Mouse (Mus musculus) spleen, adult 2 months (tissue): ENCODE measurements around the gene Snrnp70. TPM values are rescaled to one million over a fixed set of nuclear protein-coding genes. Genes with fewer than 3 reads are reported as not detected.
"Not testable (repeated sequence)": the region's sequence is repeated elsewhere in the genome, so short reads cannot be mapped to it uniquely, and the experiment has no call there.

Experiments
- DNase-seq, 2 experiments: peaks; one replicate each; pipeline versions ENCODE4 v3.0.0 to v3.0.0-alpha.2; 2012 to 2021; ENCODE audit warnings: low spot score in 2 of 2, low read depth in 1 of 2
- H3K27ac ChIP-seq: fragments of 200-500 bp; 2 replicates; pipeline ENCODE4 v1.5.1; 2012; ENCODE audit warnings: low read length, inconsistent platforms; ENCODE audit not compliant: insufficient read depth
- H3K27me3 ChIP-seq: fragments of 200-500 bp; 2 replicates; pipeline ENCODE4 v1.6.1; 2012; ENCODE audit warnings: mild to moderate bottlenecking, moderate library complexity, low read length, inconsistent platforms; ENCODE audit not compliant: control insufficient read depth, insufficient read depth
- H3K36me3 ChIP-seq: fragments of 200-500 bp; 2 replicates; pipeline ENCODE4 v1.6.1; 2012; ENCODE audit warnings: mild to moderate bottlenecking, low read length, inconsistent platforms; ENCODE audit not compliant: control insufficient read depth, insufficient read depth
- H3K4me1 ChIP-seq: fragments of 200-500 bp; 2 replicates; pipeline ENCODE4 v1.6.1; 2011; ENCODE audit warnings: inconsistent platforms; ENCODE audit not compliant: control insufficient read depth, insufficient read depth, insufficient read length
- H3K4me3 ChIP-seq: fragments of 200-500 bp; 2 replicates; pipeline ENCODE4 v1.5.1; 2011; ENCODE audit warnings: mild to moderate bottlenecking, inconsistent platforms; ENCODE audit not compliant: insufficient read depth, insufficient read length; ENCODE audit errors: extremely low read depth
- CTCF ChIP-seq: fragments of 200-500 bp; IDR thresholded peaks from 2 replicates; pipeline ENCODE4 v1.5.1; 2011; ENCODE audit warnings: mild to moderate bottlenecking, inconsistent platforms; ENCODE audit not compliant: insufficient read depth, insufficient read length, insufficient replicate concordance; ENCODE audit errors: extremely low read depth
- POLR2A ChIP-seq: fragments of 200-500 bp; IDR thresholded peaks from 2 replicates; pipeline ENCODE4 v1.6.1; 2011; ENCODE audit warnings: low read depth, low read length, inconsistent platforms
- WGBS: fragments of 180-500 bp; shearing (Covaris S2); methylation state at CpG from one replicate; pipeline ENCODE4 v1.1.7; 2018; 5-methylcytosine and 5-hydroxymethylcytosine counted together
- polyA plus RNA-seq: library from polyadenylated mRNA; depleted of rRNA; stranded (reverse); fragments of >200 nt; gene quantifications from 2 replicates; pipeline ENCODE4 v1.2.3, GENCODE M21; 2012

Gene Snrnp70
- polyA plus RNA-seq, 1 experiment, result 273 TPM

GRCm38 (mm10) chr7:45366652-45367019 lies 28.9 kb downstream of the Snrnp70 start, which contains the start of gene Ppfia3:
Ppfia3 (minus strand) TSS chr7:45367019.
- TF ChIP-seq POLR2A (no peak), CTCF (no peak)
- peak within 1 kb of the TSS; percentile 71 for H3K4me3 ChIP-seq
- peaks cover 17% of the 10 kb centered on the region for H3K4me1 ChIP-seq
- H3K27ac ChIP-seq, result peak within 1 kb of the TSS; percentile 69; the same call in 1 of the 2 replicates
- DNase-seq, result no peak
- no peaks in the 10 kb centered on the region for H3K36me3 ChIP-seq
- H3K27me3 ChIP-seq, result peaks cover 20% of the 10 kb centered on the region
- 2% methylated on average over 24 of the region's 26 CpGs for WGBS

GRCm38 (mm10) chr7:45365742-45366651 lies 29.5 kb downstream of the Snrnp70 start:
- H3K27ac ChIP-seq, result no peak overlapping the region
- 16% methylated on average over 35 of the region's 35 CpGs for WGBS
- H3K4me3 ChIP-seq, result peak overlapping the region; percentile 41; the same call in 1 of the 2 replicates
- no peak for DNase-seq
- no peak for TF ChIP-seq POLR2A
- H3K27me3 ChIP-seq, result peaks cover 23% of the 10 kb centered on the region
- H3K4me1 ChIP-seq, result peaks cover 19% of the 10 kb centered on the region
- no peaks in the 10 kb centered on the region for H3K36me3 ChIP-seq

- WGBS, result 74% methylated on average over 2 of the region's 2 CpGs
- Histone ChIP-seq H3K4me1 (peaks cover 15% of the 10 kb centered on the region), H3K27me3 (peaks cover 19% of the 10 kb centered on the region), H3K4me3 (no peak overlapping the region), H3K27ac (no peak overlapping the region), H3K36me3 (no peaks in the 10 kb centered on the region)
- no peak for TF ChIP-seq POLR2A
- no peak for DNase-seq
These were observed 31.6 kb downstream of the Snrnp70 start for GRCm38 (mm10) chr7:45363983-45364382.

- WGBS, result 10% methylated on average over 13 of the region's 13 CpGs
- Histone ChIP-seq H3K4me1 (peaks cover 14% of the 10 kb centered on the region), H3K36me3 (no peaks in the 10 kb centered on the region), H3K27ac (no peak overlapping the region), H3K4me3 (no peak overlapping the region), H3K27me3 (peaks cover 19% of the 10 kb centered on the region)
- TF ChIP-seq POLR2A (no peak), CTCF (no peak)
- peak; percentile 28 to 36 for DNase-seq
These were observed 32.7 kb downstream of the Snrnp70 start for GRCm38 (mm10) chr7:45362801-45363200.

- Histone ChIP-seq H3K4me3 (peak overlapping the region; percentile 58; the same call in 1 of the 2 replicates), H3K27me3 (peaks cover 15% of the 10 kb centered on the region), H3K4me1 (peaks cover 8% of the 10 kb centered on the region), H3K27ac (no peak overlapping the region), H3K36me3 (no peaks in the 10 kb centered on the region)
- WGBS, result under 1% methylated on average over 43 of the region's 43 CpGs
- peak; percentile 63 to 80 for DNase-seq
- no peak for TF ChIP-seq CTCF
- no peak for TF ChIP-seq POLR2A
These were observed 34.2 kb downstream of the Snrnp70 start for GRCm38 (mm10) chr7:45361243-45361804.

- WGBS, result 54% methylated on average over 18 of the region's 18 CpGs
- Histone ChIP-seq H3K27me3 (peaks cover 13% of the 10 kb centered on the region), H3K4me1 (peaks cover 6% of the 10 kb centered on the region), H3K36me3 (no peaks in the 10 kb centered on the region), H3K4me3 (no peak overlapping the region), H3K27ac (no peak overlapping the region)
- DNase-seq, result no peak
- TF ChIP-seq CTCF, result no peak
- no peak for TF ChIP-seq POLR2A
These were observed 35.0 kb downstream of the Snrnp70 start for GRCm38 (mm10) chr7:45360404-45361125.

- DNase-seq, H3K4me1 ChIP-seq, H3K4me3 ChIP-seq, H3K36me3 ChIP-seq, H3K27ac ChIP-seq: not testable (repeated sequence)
- peaks cover 13% of the 10 kb centered on the region for H3K27me3 ChIP-seq
- 62% methylated on average over 11 of the region's 11 CpGs for WGBS
These were observed 36.5 kb downstream of the Snrnp70 start for GRCm38 (mm10) chr7:45359081-45359480.
